Mouse (Mus musculus): ENCODE results near the gene Mrgprx1. TPM values are rescaled to one million over a fixed set of nuclear protein-coding genes. Genes with fewer than 3 reads are reported as not detected.

Gene Mrgprx1
- polyA plus RNA-seq (2014; fragmentation: Nextera tagmentation; extraction: Ambion mirVana) = not detected in 2 replicates

DNA sequence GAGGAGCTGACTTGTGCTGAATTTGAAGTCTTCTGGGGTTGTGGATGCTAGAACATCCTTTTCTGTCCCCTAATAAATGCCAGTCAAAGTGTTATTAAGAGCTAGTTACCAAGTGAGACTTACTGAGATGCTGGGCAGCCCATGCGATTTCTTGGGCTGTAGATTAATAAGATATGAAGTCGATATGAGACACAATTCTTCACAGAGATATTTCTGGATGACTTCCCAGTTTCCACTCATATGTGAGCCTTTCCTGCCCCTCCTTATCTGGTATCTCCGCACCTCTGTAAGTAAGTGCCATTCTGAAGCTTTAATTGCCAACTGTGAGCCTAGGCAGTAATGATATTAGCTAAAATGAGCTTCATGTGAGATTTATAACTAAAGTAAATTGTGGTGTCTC lies at the start of gene Mrgprx1:
Mrgprx1 (minus strand) TSS at position 101 of the 400 bp plus-strand sequence.
- Histone ChIP-seq H3K9ac (ENCODE audit: low read length) (no peak within 1 kb of the TSS), H3K27me3 (replicated peaks; ENCODE audit: control insufficient read depth, insufficient read depth, low read length) (no peaks in the 10 kb centered on the region), H3K4me2 (ENCODE audit: low read length) (no peak within 1 kb of the TSS), H3K27ac (ENCODE audit: low read depth) (no peak within 1 kb of the TSS), H3K36me3 (ENCODE audit: control insufficient read depth, insufficient read depth, low read length) (no peaks in the 10 kb centered on the region), H3K9me3 (ENCODE audit: control insufficient read depth, low read length) (no peaks in the 10 kb centered on the region), H3K4me3 (ENCODE audit: low read depth, low read length) (no peak within 1 kb of the TSS), H3K4me1 (replicated peaks; ENCODE audit: control insufficient read depth, insufficient read depth, low read length) (no peaks in the 10 kb centered on the region)
- ATAC-seq (replicated peaks; ENCODE audit: low FRiP score, low TSS enrichment, low read depth) = no peak
- no peak for DNase-seq (ENCODE audit: low spot score)
- 80% methylated on average over 3 of the region's 3 CpGs for WGBS

DNA sequence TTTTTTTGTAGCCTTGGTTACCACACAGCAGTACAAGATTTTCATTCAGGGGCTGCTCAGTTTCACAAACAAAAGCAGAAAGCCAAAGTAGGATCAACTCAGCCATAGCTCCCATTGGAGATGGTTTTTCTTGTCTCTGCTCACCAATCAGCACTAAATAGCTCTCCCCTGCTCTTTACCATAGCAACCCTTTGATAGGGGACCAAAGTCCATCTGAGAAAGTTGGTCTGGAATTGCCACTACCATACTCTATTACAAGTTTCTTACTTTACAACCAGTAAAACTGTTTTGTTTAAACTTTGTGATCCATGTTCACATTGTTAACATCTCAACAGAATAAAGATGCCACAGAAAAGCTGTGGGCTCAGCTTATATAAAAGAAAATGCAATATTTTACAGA lies 48.1 kb upstream of the Mrgprx1 start:
- Histone ChIP-seq H3K27me3 (replicated peaks; ENCODE audit: control insufficient read depth, insufficient read depth, low read length) (no peaks in the 10 kb centered on the region), H3K4me1 (replicated peaks; ENCODE audit: control insufficient read depth, insufficient read depth, low read length) (no peaks in the 10 kb centered on the region), H3K36me3 (ENCODE audit: control insufficient read depth, insufficient read depth, low read length) (no peaks in the 10 kb centered on the region), H3K27ac (ENCODE audit: low read depth) (no peak overlapping the region), H3K4me2 (ENCODE audit: low read length) (no peak overlapping the region), H3K9me3 (ENCODE audit: control insufficient read depth, low read length) (no peaks in the 10 kb centered on the region), H3K9ac (ENCODE audit: low read length) (no peak overlapping the region), H3K4me3 (ENCODE audit: low read depth, low read length) (no peak overlapping the region)
- DNase-seq (ENCODE audit: low spot score) (no peak), ATAC-seq (replicated peaks; ENCODE audit: low FRiP score, low TSS enrichment, low read depth) (no peak)

DNA sequence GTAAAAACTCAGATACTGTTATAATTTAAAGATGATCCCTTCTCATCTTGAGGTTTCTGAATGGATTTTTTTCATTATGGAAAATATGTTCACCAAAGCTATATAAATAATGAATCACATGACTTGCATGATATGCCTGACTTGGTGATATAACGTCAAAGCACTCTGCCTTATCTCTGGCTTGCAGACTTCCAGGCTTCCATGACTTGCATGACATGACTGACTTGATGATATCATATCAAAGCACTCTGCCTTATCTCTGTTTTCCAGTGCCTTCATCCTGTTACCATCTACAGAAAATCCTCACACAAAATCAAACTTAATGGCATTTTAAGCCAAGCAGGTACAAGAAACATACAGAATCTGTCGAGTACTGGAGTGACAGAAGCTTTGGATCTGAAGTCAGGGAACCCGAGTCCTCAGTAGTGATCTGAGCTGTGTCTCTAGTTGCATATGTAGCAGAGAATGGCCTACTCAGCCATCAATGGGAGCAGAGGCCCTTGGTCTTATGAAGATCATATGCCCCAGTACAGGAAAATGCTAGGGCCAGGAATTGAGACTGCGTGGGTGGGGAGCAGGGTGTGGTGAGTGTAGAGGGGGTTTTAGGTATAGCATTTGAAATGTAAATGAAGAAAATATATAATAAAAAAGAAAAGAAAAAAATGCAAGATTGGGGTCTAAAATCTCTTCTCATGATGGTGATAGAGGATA lies 19.2 kb upstream of the Mrgprx1 start:
- no peaks in the 10 kb centered on the region for H3K36me3 ChIP-seq (ENCODE audit: control insufficient read depth, insufficient read depth, low read length)
- H3K4me2 ChIP-seq (ENCODE audit: low read length) = no peak overlapping the region
- 82% methylated on average over 4 of the region's 4 CpGs for WGBS
- no peaks in the 10 kb centered on the region for H3K27me3 ChIP-seq (replicated peaks; ENCODE audit: control insufficient read depth, insufficient read depth, low read length)
- no peaks in the 10 kb centered on the region for H3K9me3 ChIP-seq (ENCODE audit: control insufficient read depth, low read length)
- H3K4me1 ChIP-seq (replicated peaks; ENCODE audit: control insufficient read depth, insufficient read depth, low read length) = no peaks in the 10 kb centered on the region
- ATAC-seq (replicated peaks; ENCODE audit: low FRiP score, low TSS enrichment, low read depth) (no peak), DNase-seq (ENCODE audit: low spot score) (no peak)
- no peak overlapping the region for H3K27ac ChIP-seq (ENCODE audit: low read depth)
- no peak overlapping the region for H3K4me3 ChIP-seq (ENCODE audit: low read depth, low read length)
- H3K9ac ChIP-seq (ENCODE audit: low read length) = no peak overlapping the region

DNA sequence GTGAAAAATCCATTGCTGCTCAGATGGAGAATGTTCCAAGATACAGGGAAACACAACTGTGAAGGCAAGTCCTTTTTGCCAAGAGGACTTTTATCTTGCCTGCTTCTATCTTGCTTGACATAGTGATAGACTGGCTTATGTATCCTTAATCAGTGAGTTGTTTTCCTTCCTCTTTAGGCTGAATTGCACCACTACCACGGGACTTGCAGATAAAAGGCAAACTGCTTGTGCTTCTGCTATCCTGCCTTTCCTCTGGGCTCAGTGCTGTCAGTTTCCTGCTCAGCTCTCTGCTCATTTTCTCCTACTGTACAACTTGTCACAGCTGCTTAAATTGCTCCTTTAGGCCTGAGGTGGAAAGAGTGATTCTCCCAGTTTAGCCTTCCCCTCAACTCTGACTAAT lies 16.6 kb upstream of the Mrgprx1 start:
- no peaks in the 10 kb centered on the region for H3K36me3 ChIP-seq (ENCODE audit: control insufficient read depth, insufficient read depth, low read length)
- WGBS = 35% methylated on average over 1 of the region's 1 CpGs

DNA sequence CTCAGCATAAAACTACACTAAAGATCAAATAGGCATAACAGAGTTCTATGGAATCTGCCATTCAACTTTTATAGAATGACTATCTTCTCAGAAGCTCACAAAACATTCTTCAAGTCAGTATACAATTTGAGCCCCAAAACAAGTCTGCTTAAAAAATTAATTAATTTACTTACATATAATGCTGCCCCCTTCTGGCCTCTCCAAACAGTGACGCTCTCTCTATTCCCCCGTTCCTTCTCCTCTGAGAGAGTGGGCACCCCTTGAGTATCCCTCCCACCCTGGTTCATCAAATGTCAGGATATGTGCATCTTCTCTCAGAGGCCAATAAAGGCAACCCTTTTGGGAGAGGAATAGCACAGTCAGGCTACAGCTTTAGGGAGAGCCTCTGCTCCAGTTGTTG lies 9.5 kb downstream of the Mrgprx1 start:
- DNase-seq (ENCODE audit: low spot score) (no peak), ATAC-seq (replicated peaks; ENCODE audit: low FRiP score, low TSS enrichment, low read depth) (no peak)
- H3K4me1 ChIP-seq (replicated peaks; ENCODE audit: control insufficient read depth, insufficient read depth, low read length) = no peaks in the 10 kb centered on the region
- 34% methylated on average over 2 of the region's 2 CpGs for WGBS
- no peak overlapping the region for H3K27ac ChIP-seq (ENCODE audit: low read depth)
- H3K9ac ChIP-seq (ENCODE audit: low read length) = no peak overlapping the region
- no peaks in the 10 kb centered on the region for H3K9me3 ChIP-seq (ENCODE audit: control insufficient read depth, low read length)
- no peak overlapping the region for H3K4me3 ChIP-seq (ENCODE audit: low read depth, low read length)
- no peaks in the 10 kb centered on the region for H3K27me3 ChIP-seq (replicated peaks; ENCODE audit: control insufficient read depth, insufficient read depth, low read length)
- no peak overlapping the region for H3K4me2 ChIP-seq (ENCODE audit: low read length)
- no peaks in the 10 kb centered on the region for H3K36me3 ChIP-seq (ENCODE audit: control insufficient read depth, insufficient read depth, low read length)

More for the DNA sequence above, 16.6 kb upstream of the Mrgprx1 start:
- DNase-seq (ENCODE audit: low spot score) = no peak
- no peaks in the 10 kb centered on the region for H3K27me3 ChIP-seq (replicated peaks; ENCODE audit: control insufficient read depth, insufficient read depth, low read length)
- no peak overlapping the region for H3K4me2 ChIP-seq (ENCODE audit: low read length)
- H3K4me3 ChIP-seq (ENCODE audit: low read depth, low read length) = no peak overlapping the region
- H3K9ac ChIP-seq (ENCODE audit: low read length) = no peak overlapping the region
- H3K4me1 ChIP-seq (replicated peaks; ENCODE audit: control insufficient read depth, insufficient read depth, low read length) = no peaks in the 10 kb centered on the region
- ATAC-seq (replicated peaks; ENCODE audit: low FRiP score, low TSS enrichment, low read depth) = no peak
- no peak overlapping the region for H3K27ac ChIP-seq (ENCODE audit: low read depth)
- H3K9me3 ChIP-seq (ENCODE audit: control insufficient read depth, low read length) = no peaks in the 10 kb centered on the region

DNA sequence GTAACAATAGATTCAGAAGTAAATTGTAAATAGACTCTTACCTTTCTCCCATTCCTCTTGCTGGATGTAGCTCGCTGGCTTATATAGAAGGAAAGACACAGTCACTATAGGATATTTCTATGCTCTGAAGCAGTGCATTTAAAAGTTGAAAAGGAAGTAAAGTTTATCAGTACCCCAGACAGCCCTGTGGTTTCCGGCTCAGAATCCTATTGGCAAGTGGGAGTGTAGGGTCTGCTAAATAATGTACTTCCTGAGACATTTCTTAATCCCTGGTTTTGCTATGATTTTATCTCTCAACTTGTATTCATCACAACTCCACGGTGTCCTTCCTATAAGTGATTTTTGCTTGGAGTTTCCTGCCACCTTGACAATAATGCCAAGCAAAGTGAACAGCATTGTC lies 31.7 kb downstream of the Mrgprx1 start:
- H3K27me3 ChIP-seq (replicated peaks; ENCODE audit: control insufficient read depth, insufficient read depth, low read length) = no peaks in the 10 kb centered on the region
- ATAC-seq (replicated peaks; ENCODE audit: low FRiP score, low TSS enrichment, low read depth) = no peak
- H3K9ac ChIP-seq (ENCODE audit: low read length) = no peak overlapping the region
- H3K4me3 ChIP-seq (ENCODE audit: low read depth, low read length) = no peak overlapping the region
- no peaks in the 10 kb centered on the region for H3K36me3 ChIP-seq (ENCODE audit: control insufficient read depth, insufficient read depth, low read length)
- no peak overlapping the region for H3K4me2 ChIP-seq (ENCODE audit: low read length)
- H3K9me3 ChIP-seq (ENCODE audit: control insufficient read depth, low read length) = no peaks in the 10 kb centered on the region
- H3K27ac ChIP-seq (ENCODE audit: low read depth) = no peak overlapping the region
- no peak for DNase-seq (ENCODE audit: low spot score)
- WGBS = 83% methylated on average over 3 of the region's 3 CpGs
- no peaks in the 10 kb centered on the region for H3K4me1 ChIP-seq (replicated peaks; ENCODE audit: control insufficient read depth, insufficient read depth, low read length)

DNA sequence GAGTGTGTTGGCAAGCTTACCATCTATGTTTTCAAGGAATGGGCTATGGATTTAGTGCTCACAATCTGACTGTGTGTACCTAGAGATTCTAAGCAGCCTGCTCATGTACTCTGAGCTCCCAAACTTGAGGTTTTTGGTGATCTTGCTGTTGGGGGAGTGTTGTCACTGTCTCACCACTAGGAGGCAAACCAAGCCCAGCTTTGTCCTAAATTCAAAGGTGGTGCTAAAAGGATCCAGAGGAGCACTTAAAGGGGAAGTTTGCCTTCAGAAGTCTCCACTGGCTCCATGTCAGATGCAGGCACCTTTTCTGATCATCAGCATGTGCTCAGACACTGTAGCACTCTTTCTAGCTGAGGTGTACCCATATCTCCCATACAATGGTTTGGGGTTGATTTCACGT lies 40.6 kb downstream of the Mrgprx1 start:
- Histone ChIP-seq H3K36me3 (ENCODE audit: control insufficient read depth, insufficient read depth, low read length) (no peaks in the 10 kb centered on the region), H3K4me3 (ENCODE audit: low read depth, low read length) (no peak overlapping the region), H3K27me3 (replicated peaks; ENCODE audit: control insufficient read depth, insufficient read depth, low read length) (no peaks in the 10 kb centered on the region), H3K27ac (ENCODE audit: low read depth) (no peak overlapping the region), H3K9me3 (ENCODE audit: control insufficient read depth, low read length) (no peaks in the 10 kb centered on the region), H3K4me2 (ENCODE audit: low read length) (no peak overlapping the region), H3K4me1 (replicated peaks; ENCODE audit: control insufficient read depth, insufficient read depth, low read length) (no peaks in the 10 kb centered on the region), H3K9ac (ENCODE audit: low read length) (no peak overlapping the region)
- DNase-seq (ENCODE audit: low spot score) (no peak), ATAC-seq (replicated peaks; ENCODE audit: low FRiP score, low TSS enrichment, low read depth) (no peak)
- WGBS = 63% methylated on average over 1 of the region's 1 CpGs

DNA sequence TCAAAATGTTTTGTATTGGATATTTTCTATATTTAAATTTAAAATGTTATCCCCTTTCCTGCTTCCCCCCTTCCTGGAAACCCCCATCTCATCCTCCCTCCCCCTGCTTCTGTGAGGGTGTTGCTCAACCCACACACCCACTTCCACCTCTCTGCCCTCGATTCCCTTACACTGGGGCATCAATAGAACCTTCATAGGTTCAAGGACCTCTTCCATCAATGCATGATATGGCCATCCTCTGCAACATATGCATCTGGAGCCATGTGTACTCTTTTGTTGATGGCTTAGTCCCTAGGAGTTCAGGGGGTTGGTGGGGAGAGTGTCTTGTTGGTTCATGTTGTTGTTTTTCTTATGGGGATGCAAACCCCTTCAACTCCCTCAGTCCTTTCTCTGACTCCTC lies 45.4 kb downstream of the Mrgprx1 start, which contains the start of gene Mrgpra4:
Mrgpra4 (minus strand) TSS at position 101 of the 400 bp plus-strand sequence.
- no peaks in the 10 kb centered on the region for H3K36me3 ChIP-seq (ENCODE audit: control insufficient read depth, insufficient read depth, low read length)
- WGBS = 65% methylated on average over 1 of the region's 1 CpGs
- H3K4me1 ChIP-seq (replicated peaks; ENCODE audit: control insufficient read depth, insufficient read depth, low read length) = no peaks in the 10 kb centered on the region
- DNase-seq (ENCODE audit: low spot score) (no peak), ATAC-seq (replicated peaks; ENCODE audit: low FRiP score, low TSS enrichment, low read depth) (no peak)
- H3K27me3 ChIP-seq (replicated peaks; ENCODE audit: control insufficient read depth, insufficient read depth, low read length) = no peaks in the 10 kb centered on the region
- H3K9ac ChIP-seq (ENCODE audit: low read length) = no peak within 1 kb of the TSS
- no peak within 1 kb of the TSS for H3K4me2 ChIP-seq (ENCODE audit: low read length)
- no peak within 1 kb of the TSS for H3K27ac ChIP-seq (ENCODE audit: low read depth)
- H3K4me3 ChIP-seq (ENCODE audit: low read depth, low read length) = no peak within 1 kb of the TSS
- no peaks in the 10 kb centered on the region for H3K9me3 ChIP-seq (ENCODE audit: control insufficient read depth, low read length)
